Mouse (Mus musculus) liver, embryonic 11.5 days (tissue): Measurements from ENCODE around the gene Mecr. TPM values are rescaled to one million over a fixed set of nuclear protein-coding genes. Genes with fewer than 3 reads are reported as not detected.
"Not testable (repeated sequence)": the region's sequence is repeated elsewhere in the genome, so short reads cannot be mapped to it uniquely, and the experiment has no call there.

Experiments used
- ATAC-seq: fragments of 200-750 bp; cut with Nextera tagmentation; replicated peaks from 2 replicates; pipeline ENCODE4 v1.8.0; 2017; ENCODE audit warnings: moderate number of reproducible peaks, mild to moderate bottlenecking, moderate TSS enrichment, moderate library complexity; ENCODE audit not compliant: low FRiP score
- DNase-seq: peaks from one replicate; pipeline ENCODE4 v3.0.0-alpha.2; 2017; ENCODE audit warnings: low spot score
- H3K27ac ChIP-seq: fragments of 300-500 bp; sonication (generic); 2 replicates; pipeline ENCODE4 v1.5.1; 2014; ENCODE audit warnings: mild to moderate bottlenecking, low read depth, low read length, control low read depth
- H3K27me3 ChIP-seq: fragments of 300-500 bp; sonication (generic); replicated peaks from 2 replicates; pipeline ENCODE4 v1.6.1; 2014; ENCODE audit warnings: low read length, mixed read lengths; ENCODE audit not compliant: control insufficient read depth, insufficient read depth
- H3K36me3 ChIP-seq: fragments of 300-500 bp; sonication (generic); 2 replicates; pipeline ENCODE4 v1.6.1; 2014; ENCODE audit warnings: mild to moderate bottlenecking, low read length, moderate library complexity, mixed read lengths; ENCODE audit not compliant: control insufficient read depth, insufficient read depth
- H3K4me1 ChIP-seq: fragments of 300-500 bp; sonication (generic); replicated peaks from 2 replicates; pipeline ENCODE4 v1.6.1; 2014; ENCODE audit warnings: low read length, mixed read lengths; ENCODE audit not compliant: control insufficient read depth, insufficient read depth
- H3K4me2 ChIP-seq: fragments of 300-500 bp; sonication (generic); 2 replicates; pipeline ENCODE4 v1.6.1; 2014; ENCODE audit warnings: mild to moderate bottlenecking, control low read depth, moderate library complexity
- H3K4me3 ChIP-seq: fragments of 300-500 bp; sonication (generic); 2 replicates; pipeline ENCODE4 v1.5.1; 2014; ENCODE audit warnings: low read depth, low read length, control low read depth
- H3K9ac ChIP-seq: fragments of 300-500 bp; sonication (generic); 2 replicates; pipeline ENCODE4 v1.6.1; 2014; ENCODE audit warnings: low read depth, low read length, control low read depth
- H3K9me3 ChIP-seq: fragments of 300-500 bp; sonication (generic); 2 replicates; pipeline ENCODE4 v1.6.1; 2016; ENCODE audit warnings: low read length, inconsistent platforms, mixed read lengths; ENCODE audit not compliant: control insufficient read depth
- WGBS: fragments of 180-500 bp; shearing (Covaris S2); extraction: QIAGEN DNeasy Blood & Tissue Kit; methylation state at CpG from one replicate; pipeline ENCODE4 v1.1.7; 2014; 5-methylcytosine and 5-hydroxymethylcytosine counted together
- polyA plus RNA-seq: library from polyadenylated mRNA; unstranded; fragments of >200 nt; fragmentation: Nextera tagmentation; extraction: Ambion mirVana; gene quantifications from 2 replicates; pipeline ENCODE4 v1.2.1, GENCODE M21; 2014

Gene Mecr
- 59.3 and 64.4 TPM in 2 replicates for polyA plus RNA-seq

- under 1% methylated on average over 37 of the region's 37 CpGs for WGBS
- H3K36me3 ChIP-seq, result no peaks in the 10 kb centered on the region; the same call in 1 of the 2 replicates
- no peaks in the 10 kb centered on the region for H3K9me3 ChIP-seq
- peaks cover 9% of the 10 kb centered on the region; the same call in 1 of the 2 replicates for H3K4me1 ChIP-seq
- H3K9ac ChIP-seq, result peak within 1 kb of the TSS; percentile 87
- H3K4me3 ChIP-seq, result peak within 1 kb of the TSS; percentile 98
- ATAC-seq (peak; percentile 85), DNase-seq (peak; percentile 91)
- H3K27ac ChIP-seq, result no peak within 1 kb of the TSS
- H3K4me2 ChIP-seq, result peak within 1 kb of the TSS; percentile 76
- H3K27me3 ChIP-seq, result peaks cover 14% of the 10 kb centered on the region; the same call in 1 of the 2 replicates
Measured at GRCm38 (mm10) chr4:131843290-131843743, at the start of gene Mecr. Gene Mecr (plus strand): TSS chr4:131843470.

GRCm38 (mm10) chr4:131796312-131797080 lies 46.8 kb upstream of the Mecr start:
- Histone ChIP-seq H3K4me1 (no peaks in the 10 kb centered on the region), H3K27me3 (no peaks in the 10 kb centered on the region), H3K27ac (no peak overlapping the region), H3K9ac (no peak overlapping the region), H3K9me3 (no peaks in the 10 kb centered on the region), H3K4me2 (no peak overlapping the region), H3K36me3 (no peaks in the 10 kb centered on the region), H3K4me3 (no peak overlapping the region)
- WGBS, result 71% methylated on average over 14 of the region's 14 CpGs
- no peak for ATAC-seq
- DNase-seq, result no peak

- 82% methylated on average over 7 of the region's 7 CpGs for WGBS
- no peak overlapping the region for H3K4me2 ChIP-seq
- H3K9me3 ChIP-seq, result no peaks in the 10 kb centered on the region
- H3K27ac ChIP-seq, result no peak overlapping the region
- H3K4me3 ChIP-seq, result no peak overlapping the region
- H3K9ac ChIP-seq, result no peak overlapping the region
- no peaks in the 10 kb centered on the region for H3K36me3 ChIP-seq
- DNase-seq (no peak), ATAC-seq (no peak)
- H3K4me1 ChIP-seq, result no peaks in the 10 kb centered on the region
- H3K27me3 ChIP-seq, result no peaks in the 10 kb centered on the region
Measured at GRCm38 (mm10) chr4:131797483-131797882, 45.8 kb upstream of the Mecr start.

GRCm38 (mm10) chr4:131797920-131798319 lies 45.4 kb upstream of the Mecr start:
- no peaks in the 10 kb centered on the region for H3K9me3 ChIP-seq
- no peak overlapping the region for H3K4me2 ChIP-seq
- H3K27ac ChIP-seq, result no peak overlapping the region
- no peak overlapping the region for H3K4me3 ChIP-seq
- WGBS, result 74% methylated on average over 12 of the region's 12 CpGs
- H3K36me3 ChIP-seq, result no peaks in the 10 kb centered on the region
- no peaks in the 10 kb centered on the region for H3K27me3 ChIP-seq
- H3K4me1 ChIP-seq, result no peaks in the 10 kb centered on the region
- DNase-seq, result no peak
- H3K9ac ChIP-seq, result no peak overlapping the region
- ATAC-seq, result no peak; the same call in 1 of the 2 replicates

GRCm38 (mm10) chr4:131798968-131799367 lies 44.3 kb upstream of the Mecr start:
- ATAC-seq (peak; percentile 66), DNase-seq (no peak)
- no peaks in the 10 kb centered on the region for H3K9me3 ChIP-seq
- no peak overlapping the region for H3K9ac ChIP-seq
- no peaks in the 10 kb centered on the region for H3K36me3 ChIP-seq
- H3K4me3 ChIP-seq, result no peak overlapping the region
- H3K4me2 ChIP-seq, result no peak overlapping the region
- H3K27me3 ChIP-seq, result no peaks in the 10 kb centered on the region
- 0 out of 2 replicates have a peak, but pooled peaks cover 2% of the 10 kb centered on the region for H3K4me1 ChIP-seq
- WGBS, result 37% methylated on average over 3 of the region's 4 CpGs
- H3K27ac ChIP-seq, result no peak overlapping the region

- H3K36me3 ChIP-seq, result no peaks in the 10 kb centered on the region
- no peak overlapping the region for H3K27ac ChIP-seq
- H3K9ac ChIP-seq, result no peak overlapping the region
- H3K4me1 ChIP-seq, result 0 out of 2 replicates have a peak, but pooled peaks cover 2% of the 10 kb centered on the region
- DNase-seq (no peak), ATAC-seq (no peak)
- no peak overlapping the region for H3K4me2 ChIP-seq
- no peaks in the 10 kb centered on the region for H3K27me3 ChIP-seq
- 74% methylated on average over 9 of the region's 9 CpGs for WGBS
- H3K4me3 ChIP-seq, result no peak overlapping the region
- H3K9me3 ChIP-seq, result no peaks in the 10 kb centered on the region
Measured at GRCm38 (mm10) chr4:131803846-131804245, 39.4 kb upstream of the Mecr start.

- WGBS, result 92% methylated on average over 5 of the region's 6 CpGs
- not testable (repeated sequence) for ATAC-seq, H3K9ac ChIP-seq, H3K4me3 ChIP-seq, H3K4me1 ChIP-seq, H3K9me3 ChIP-seq, H3K27me3 ChIP-seq, H3K36me3 ChIP-seq, H3K27ac ChIP-seq, H3K4me2 ChIP-seq, DNase-seq
Measured at GRCm38 (mm10) chr4:131804732-131805131, 38.5 kb upstream of the Mecr start.

GRCm38 (mm10) chr4:131805255-131805654 lies 38.0 kb upstream of the Mecr start:
- H3K9me3 ChIP-seq, result no peaks in the 10 kb centered on the region
- no peak overlapping the region for H3K4me3 ChIP-seq
- ATAC-seq, result no peak
- H3K36me3 ChIP-seq, result no peaks in the 10 kb centered on the region
- 0 out of 2 replicates have a peak, but pooled peaks cover 2% of the 10 kb centered on the region for H3K4me1 ChIP-seq
- no peak for DNase-seq
- H3K27me3 ChIP-seq, result no peaks in the 10 kb centered on the region
- no peak overlapping the region for H3K27ac ChIP-seq
- WGBS, result 69% methylated on average over 3 of the region's 3 CpGs
- no peak overlapping the region for H3K9ac ChIP-seq
- H3K4me2 ChIP-seq, result no peak overlapping the region

GRCm38 (mm10) chr4:131812458-131812857 lies 30.8 kb upstream of the Mecr start:
- no peaks in the 10 kb centered on the region for H3K36me3 ChIP-seq
- H3K4me2 ChIP-seq, result no peak overlapping the region
- H3K9ac ChIP-seq, result no peak overlapping the region
- no peak for ATAC-seq
- no peaks in the 10 kb centered on the region for H3K9me3 ChIP-seq
- 0 out of 2 replicates have a peak, but pooled peaks cover 3% of the 10 kb centered on the region for H3K4me1 ChIP-seq
- no peak for DNase-seq
- H3K27me3 ChIP-seq, result no peaks in the 10 kb centered on the region
- no peak overlapping the region for H3K4me3 ChIP-seq
- 88% methylated on average over 11 of the region's 11 CpGs for WGBS
- no peak overlapping the region for H3K27ac ChIP-seq
